Mouse (Mus musculus) liver, embryonic 16.5 days (tissue): ENCODE data around the gene Isca1. TPM values are rescaled to one million over a fixed set of nuclear protein-coding genes. Genes with fewer than 3 reads are reported as not detected.
"Not testable (repeated sequence)": the region's sequence is repeated elsewhere in the genome, so short reads cannot be mapped to it uniquely, and the experiment has no call there.

Experiments used
- ATAC-seq: fragments of 200-750 bp; cut with Nextera tagmentation; 2 replicates; pipeline ENCODE4 v1.8.0; 2017; ENCODE audit warnings: low read depth, mild to moderate bottlenecking, moderate number of reproducible peaks, moderate library complexity
- H3K27ac ChIP-seq: fragments of 300-500 bp; sonication (generic); 2 replicates; pipeline ENCODE4 v1.5.1; 2014; ENCODE audit warnings: mild to moderate bottlenecking, low read length
- H3K27me3 ChIP-seq: fragments of 300-500 bp; sonication (generic); 2 replicates; pipeline ENCODE4 v1.6.1; 2014; ENCODE audit warnings: low read depth, low read length, mixed read lengths; ENCODE audit not compliant: control insufficient read depth, insufficient read depth
- H3K36me3 ChIP-seq: fragments of 300-500 bp; sonication (generic); 2 replicates; pipeline ENCODE4 v1.6.1; 2014; ENCODE audit warnings: mild to moderate bottlenecking; ENCODE audit not compliant: control insufficient read depth, insufficient read depth
- H3K4me1 ChIP-seq: fragments of 300-500 bp; sonication (generic); 2 replicates; pipeline ENCODE4 v1.6.1; 2014; ENCODE audit warnings: low read depth, low read length, mixed read lengths; ENCODE audit not compliant: control insufficient read depth
- H3K4me2 ChIP-seq: fragments of 300-500 bp; sonication (generic); 2 replicates; pipeline ENCODE4 v1.6.1; 2014; ENCODE audit warnings: low read depth, low read length, mixed read lengths
- H3K4me3 ChIP-seq: fragments of 300-500 bp; sonication (generic); 2 replicates; pipeline ENCODE4 v1.5.1; 2014; ENCODE audit warnings: low read depth, mild to moderate bottlenecking, low read length
- H3K9ac ChIP-seq: fragments of 300-500 bp; sonication (generic); 2 replicates; pipeline ENCODE4 v1.6.1; 2014; ENCODE audit warnings: low read depth, low read length
- H3K9me3 ChIP-seq: fragments of 300-500 bp; sonication (generic); replicated peaks from 2 replicates; pipeline ENCODE4 v1.6.1; 2016; ENCODE audit warnings: low read length; ENCODE audit not compliant: control insufficient read depth
- WGBS: fragments of 180-500 bp; shearing (Covaris S2); extraction: QIAGEN DNeasy Blood & Tissue Kit; methylation state at CpG from one replicate; pipeline ENCODE4 v1.1.7; 2014; ENCODE audit not compliant: insufficient replicate concordance; 5-methylcytosine and 5-hydroxymethylcytosine counted together
- polyA plus RNA-seq: library from polyadenylated mRNA; unstranded; fragments of >200 nt; fragmentation: Nextera tagmentation; extraction: Ambion mirVana; gene quantifications from 2 replicates; pipeline ENCODE4 v1.2.1, GENCODE M21; 2015

Isca1 gene
- polyA plus RNA-seq, 1 experiment from 2014 or later, result 231 TPM

DNA sequence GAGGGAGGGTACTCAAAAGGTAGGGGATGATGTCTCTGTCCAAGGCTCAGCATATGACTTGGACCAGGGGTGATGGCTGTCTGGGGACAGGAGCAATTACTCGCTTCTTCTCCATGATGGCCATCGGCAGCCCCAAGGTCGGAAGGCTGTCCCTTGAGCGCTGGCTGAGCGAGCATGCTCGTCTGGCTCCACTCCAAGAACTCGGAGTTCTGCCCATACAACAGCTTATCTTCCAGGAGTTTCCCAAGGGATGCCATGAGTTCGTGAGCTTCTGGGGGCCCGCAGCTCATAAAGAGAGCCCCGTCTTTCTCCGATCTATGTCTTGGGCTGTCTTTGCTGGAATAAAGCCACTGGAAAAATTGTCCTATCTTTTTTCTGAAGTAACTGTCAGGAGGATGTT, 28.5 kb downstream of the Isca1 start:
- 89% methylated on average over 11 of the region's 11 CpGs for whole genome bisulfite sequencing

DNA sequence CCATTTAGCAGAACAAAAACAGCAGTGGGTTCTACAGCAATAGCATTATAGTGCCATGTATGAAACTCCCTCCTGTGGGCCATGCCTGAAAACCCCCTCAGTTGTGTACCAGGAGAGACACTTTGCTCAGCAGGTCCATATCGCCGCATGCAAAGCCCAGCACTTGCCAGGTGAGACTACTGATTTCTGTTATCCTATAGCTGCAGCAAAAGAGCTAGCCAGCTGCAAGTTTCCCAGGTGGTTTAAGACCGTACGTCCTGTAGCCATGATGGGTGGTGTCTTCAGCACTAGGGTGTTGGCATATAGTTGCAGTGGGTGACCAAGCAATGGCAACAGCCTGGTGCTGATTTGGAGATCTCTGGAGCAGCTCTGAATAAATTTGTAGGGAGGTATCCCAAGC, 30.2 kb downstream of the Isca1 start:
- Histone ChIP-seq H3K4me2 (peak overlapping the region; percentile 53), H3K4me1 (peaks cover 54% of the 10 kb centered on the region), H3K9me3 (no peaks in the 10 kb centered on the region), H3K27me3 (no peaks in the 10 kb centered on the region), H3K36me3 (no peaks in the 10 kb centered on the region), H3K9ac (peak overlapping the region; percentile 37), H3K4me3 (peak overlapping the region; percentile 5; the same call in 1 of the 2 replicates), H3K27ac (peak overlapping the region; percentile 92)
- 36% methylated on average over 4 of the region's 4 CpGs for WGBS
- peak; percentile 75 for ATAC-seq

More for the DNA sequence above, 28.5 kb downstream of the Isca1 start:
- H3K9ac ChIP-seq, result no peak overlapping the region
- no peak overlapping the region for H3K4me2 ChIP-seq
- H3K9me3 ChIP-seq, result no peaks in the 10 kb centered on the region
- H3K27ac ChIP-seq, result no peak overlapping the region
- peaks cover 37% of the 10 kb centered on the region for H3K4me1 ChIP-seq
- H3K4me3 ChIP-seq, result no peak overlapping the region
- no peaks in the 10 kb centered on the region for H3K27me3 ChIP-seq
- no peaks in the 10 kb centered on the region for H3K36me3 ChIP-seq
- ATAC-seq, result no peak

DNA sequence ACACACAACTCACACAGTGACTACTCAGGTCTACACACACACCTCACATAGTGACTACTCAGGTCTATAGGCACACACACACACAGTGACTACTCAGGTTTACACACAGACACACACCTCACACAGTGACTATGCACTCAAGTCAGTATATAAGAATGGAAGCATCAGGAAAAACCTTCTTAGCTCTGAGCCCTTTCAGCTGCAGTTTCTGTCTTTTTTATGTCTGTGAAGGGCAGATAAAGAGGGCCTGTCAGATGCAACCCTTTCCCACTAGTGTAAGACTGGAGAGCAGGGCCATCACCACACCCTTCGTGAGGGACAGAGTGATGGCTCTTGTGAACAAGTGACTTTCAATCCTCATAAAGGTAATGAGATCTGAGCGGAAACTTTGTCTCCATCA, 31.2 kb downstream of the Isca1 start:
- Histone ChIP-seq H3K4me2 (peak overlapping the region; percentile 53), H3K27me3 (no peaks in the 10 kb centered on the region), H3K9ac (peak overlapping the region; percentile 47), H3K9me3 (no peaks in the 10 kb centered on the region), H3K4me1 (peaks cover 59% of the 10 kb centered on the region), H3K4me3 (peak overlapping the region; percentile 30), H3K36me3 (no peaks in the 10 kb centered on the region), H3K27ac (peak overlapping the region; percentile 92)
- WGBS, result 25% methylated on average over 2 of the region's 2 CpGs
- ATAC-seq, result peak; percentile 86

DNA sequence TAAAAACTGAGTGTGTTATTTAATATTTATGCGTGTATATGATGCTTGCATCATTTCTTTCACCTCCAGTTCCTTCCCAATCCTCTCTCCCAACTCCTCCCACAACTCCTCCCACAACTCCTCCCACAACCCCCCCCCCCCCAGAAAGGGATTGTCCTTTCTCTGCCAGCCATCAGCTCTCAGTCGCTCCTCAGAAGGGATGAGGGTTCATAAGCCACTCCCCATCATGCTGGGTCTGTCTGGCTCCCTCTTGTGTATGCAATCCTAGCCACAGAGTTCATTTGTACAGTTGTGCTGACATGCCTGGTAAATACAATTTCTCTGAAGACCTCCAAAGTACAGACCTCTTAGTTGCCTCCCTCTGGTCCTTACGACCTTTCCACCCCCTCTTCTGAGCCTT, 34.4 kb downstream of the Isca1 start:
- no peaks in the 10 kb centered on the region for H3K36me3 ChIP-seq
- H3K4me2 ChIP-seq, result no peak overlapping the region
- peak overlapping the region; percentile 54 for H3K27ac ChIP-seq
- H3K9ac ChIP-seq, result no peak overlapping the region
- H3K9me3 ChIP-seq, result no peaks in the 10 kb centered on the region
- 23% methylated on average over 3 of the region's 3 CpGs for whole genome bisulfite sequencing
- H3K27me3 ChIP-seq, result no peaks in the 10 kb centered on the region
- peaks cover 60% of the 10 kb centered on the region for H3K4me1 ChIP-seq
- peak; percentile 12; the same call in 1 of the 2 replicates for ATAC-seq
- H3K4me3 ChIP-seq, result no peak overlapping the region

DNA sequence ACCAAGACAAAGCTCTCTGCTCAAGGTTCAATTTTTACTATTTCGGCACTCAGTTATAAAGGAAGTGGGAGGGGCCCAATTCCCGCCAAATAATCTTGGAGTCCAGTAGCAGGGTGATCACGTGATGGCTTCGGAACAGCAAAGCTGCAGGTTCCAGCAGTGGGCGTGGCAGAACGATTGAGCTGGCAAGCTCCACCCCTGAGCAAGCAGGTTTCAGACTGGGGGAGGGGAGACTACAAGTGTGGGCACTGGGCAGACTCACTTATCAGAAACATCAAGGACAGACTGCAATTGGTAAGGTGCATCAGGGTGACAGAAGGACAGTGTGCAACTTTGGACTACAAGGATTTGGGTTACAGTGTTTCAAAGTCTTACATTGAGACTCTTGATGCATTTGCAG, 35.3 kb downstream of the Isca1 start:
- not testable (repeated sequence) for H3K9me3 ChIP-seq, H3K4me3 ChIP-seq, ATAC-seq, H3K9ac ChIP-seq, H3K36me3 ChIP-seq, H3K27me3 ChIP-seq
- H3K4me2 ChIP-seq, result peak overlapping the region; percentile 35
- 10% methylated on average over 6 of the region's 6 CpGs for WGBS
- H3K27ac ChIP-seq, result peak overlapping the region; percentile 37; the same call in 1 of the 2 replicates
- peaks cover 51% of the 10 kb centered on the region for H3K4me1 ChIP-seq

DNA sequence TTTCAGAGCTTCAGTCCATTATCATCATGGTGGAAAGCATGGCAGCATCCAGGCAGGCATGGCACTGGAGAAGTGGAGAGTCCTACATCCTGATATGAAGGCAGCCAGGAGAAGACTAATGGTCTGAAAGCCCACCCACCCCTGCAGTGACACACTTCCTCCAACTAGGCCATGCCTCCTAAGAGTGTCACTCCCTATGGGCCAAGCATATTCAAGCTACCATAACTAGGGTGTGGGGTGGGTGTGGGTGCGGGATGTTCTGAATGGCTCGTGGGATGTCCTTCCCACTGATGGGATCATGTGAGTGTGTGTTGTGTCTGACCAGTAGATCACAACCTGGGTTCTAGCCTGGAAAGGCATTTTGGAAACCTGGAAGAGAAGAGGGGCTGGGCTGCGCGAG, 35.7 kb downstream of the Isca1 start:
- no peaks in the 10 kb centered on the region for H3K36me3 ChIP-seq
- H3K4me1 ChIP-seq, result peaks cover 47% of the 10 kb centered on the region
- 0 out of 2 replicates have a peak overlapping the region, but pooled peaks have one; percentile 37 for H3K27ac ChIP-seq
- H3K9ac ChIP-seq, result no peak overlapping the region
- H3K27me3 ChIP-seq, result no peaks in the 10 kb centered on the region
- H3K9me3 ChIP-seq, result no peaks in the 10 kb centered on the region
- peak overlapping the region; percentile 35 for H3K4me2 ChIP-seq
- WGBS, result 58% methylated on average over 2 of the region's 4 CpGs
- no peak overlapping the region for H3K4me3 ChIP-seq
- ATAC-seq, result no peak

DNA sequence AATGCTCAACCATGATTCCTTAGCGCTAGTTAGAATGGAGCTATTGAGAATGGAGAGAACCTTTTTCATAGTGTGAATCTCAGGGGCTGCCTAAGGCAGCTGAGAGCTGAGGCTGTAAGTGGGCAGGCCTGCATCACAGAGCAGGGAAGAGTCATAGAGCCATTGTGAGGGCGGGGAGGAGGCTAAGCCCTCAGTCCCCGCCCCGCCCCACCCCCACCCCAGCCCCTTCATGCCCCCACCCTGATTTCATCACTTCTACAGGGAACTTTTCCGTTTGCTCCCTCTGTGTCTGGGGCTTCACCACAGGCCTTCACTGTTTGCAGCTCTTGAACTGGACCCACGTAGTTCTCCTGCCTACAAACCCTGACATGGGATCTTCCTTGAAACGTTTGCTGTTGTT, 38.0 kb downstream of the Isca1 start, which contains the start of gene Spata31d1d:
TSS of gene Spata31d1d (minus strand) at position 101 of the 400 bp plus-strand sequence.
- Histone ChIP-seq H3K9ac (no peak within 1 kb of the TSS), H3K27me3 (peaks cover 6% of the 10 kb centered on the region; the same call in 1 of the 2 replicates), H3K4me3 (no peak within 1 kb of the TSS), H3K27ac (no peak within 1 kb of the TSS), H3K36me3 (no peaks in the 10 kb centered on the region), H3K9me3 (no peaks in the 10 kb centered on the region), H3K4me2 (no peak within 1 kb of the TSS), H3K4me1 (peaks cover 38% of the 10 kb centered on the region)
- 33% methylated on average over 7 of the region's 7 CpGs for WGBS
- no peak for ATAC-seq

DNA sequence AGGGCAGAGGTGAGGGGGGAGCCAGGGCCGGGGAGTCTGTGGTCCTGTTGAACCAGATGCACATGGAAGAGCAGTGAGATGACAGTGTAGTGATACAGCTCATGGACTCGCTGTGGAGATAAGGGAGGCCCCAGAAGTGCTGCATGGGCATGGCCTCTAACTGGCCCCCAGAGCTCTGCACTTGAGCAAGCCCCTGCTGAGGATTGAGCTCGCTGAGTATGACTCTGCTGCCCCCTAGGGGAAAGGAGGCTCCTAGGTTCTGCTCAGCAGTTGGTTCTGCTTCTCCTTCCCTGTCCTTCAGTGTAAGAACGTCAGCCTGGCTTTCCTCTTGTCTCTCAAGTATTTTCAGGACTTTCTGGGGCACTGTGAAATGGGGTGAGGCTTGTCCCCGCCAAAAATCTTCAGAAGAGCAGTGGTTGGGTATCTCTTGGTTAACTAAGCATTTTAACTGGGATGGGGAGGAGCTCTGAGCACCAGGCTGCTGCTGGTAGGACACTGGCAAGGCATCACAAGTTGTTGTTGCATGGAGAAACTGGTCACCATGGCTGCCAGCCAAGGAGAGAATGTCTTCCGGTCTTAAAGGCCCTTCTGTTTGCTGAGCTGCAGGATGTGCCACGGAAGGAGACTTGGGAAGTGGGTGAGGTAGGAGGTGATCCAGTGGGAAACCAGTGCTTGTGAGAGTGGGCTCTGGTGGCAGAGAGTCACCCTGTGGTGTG, 41.1 kb downstream of the Isca1 start:
- Histone ChIP-seq H3K36me3 (no peaks in the 10 kb centered on the region), H3K4me2 (no peak overlapping the region), H3K9me3 (no peaks in the 10 kb centered on the region), H3K9ac (0 out of 2 replicates have a peak overlapping the region, but pooled peaks have one; percentile 25), H3K27ac (no peak overlapping the region), H3K4me3 (no peak overlapping the region), H3K27me3 (peaks cover 14% of the 10 kb centered on the region; the same call in 1 of the 2 replicates), H3K4me1 (peaks cover 15% of the 10 kb centered on the region)
- ATAC-seq, result peak; percentile 83
- WGBS, result 17% methylated on average over 7 of the region's 7 CpGs

DNA sequence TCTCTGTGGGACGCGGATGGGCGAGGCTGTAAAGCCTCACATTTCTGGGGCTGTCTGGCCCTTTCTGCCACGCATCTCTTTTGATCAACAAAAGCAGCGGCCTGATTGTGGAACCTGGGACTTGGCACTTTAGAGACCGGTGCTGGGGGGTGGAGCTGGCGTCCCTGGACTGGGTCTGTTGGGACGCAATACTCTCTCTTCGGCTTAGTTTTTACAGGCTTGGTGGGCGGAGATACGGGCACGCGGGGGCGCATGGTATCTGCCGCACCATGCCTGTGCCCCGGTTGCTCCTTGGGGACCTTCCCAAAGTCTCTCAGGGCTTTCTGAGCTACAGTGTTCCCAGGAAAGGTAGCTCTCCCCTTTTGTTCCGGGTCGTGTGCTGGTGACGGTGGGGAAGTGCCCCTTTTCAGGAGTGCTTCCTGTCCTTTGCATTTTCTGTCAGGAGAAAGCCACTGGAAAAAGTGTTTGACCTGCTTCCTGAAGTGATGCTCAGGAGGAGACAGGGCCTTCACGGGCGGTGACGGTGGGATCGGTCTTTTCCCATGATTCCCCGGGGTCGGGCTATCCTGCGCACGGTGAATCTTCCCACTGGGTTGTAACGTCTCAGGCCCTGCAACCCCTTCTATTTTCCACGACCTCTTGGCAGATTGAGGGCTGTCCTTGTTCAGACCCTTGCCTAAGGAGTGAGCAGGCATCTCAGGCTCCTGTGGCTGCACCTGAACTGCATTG, 43.3 kb downstream of the Isca1 start:
- Histone ChIP-seq H3K4me2 (peak overlapping the region; percentile 13), H3K27me3 (peaks cover 14% of the 10 kb centered on the region; the same call in 1 of the 2 replicates), H3K9me3 (no peaks in the 10 kb centered on the region), H3K4me3 (no peak overlapping the region), H3K4me1 (peaks cover 14% of the 10 kb centered on the region), H3K36me3 (no peaks in the 10 kb centered on the region), H3K27ac (no peak overlapping the region), H3K9ac (no peak overlapping the region)
- ATAC-seq, result no peak
- 34% methylated on average over 29 of the region's 29 CpGs for WGBS
